Mouse (Mus musculus) megakaryocyte, embryonic 14.5 days (primary cell): ENCODE data around the gene Frmd4b.

Experiments
- FLI1 ChIP-seq: IDR thresholded peaks from 2 replicates; pipeline ENCODE4 v1.6.1; 2012; ENCODE audit warnings: low read length, inconsistent platforms, mixed read lengths
- GATA1 ChIP-seq: IDR thresholded peaks from 3 replicates; pipeline ENCODE4 v1.6.1; 2012; ENCODE audit warnings: mixed read lengths, low read length, inconsistent platforms, borderline replicate concordance

DNA sequence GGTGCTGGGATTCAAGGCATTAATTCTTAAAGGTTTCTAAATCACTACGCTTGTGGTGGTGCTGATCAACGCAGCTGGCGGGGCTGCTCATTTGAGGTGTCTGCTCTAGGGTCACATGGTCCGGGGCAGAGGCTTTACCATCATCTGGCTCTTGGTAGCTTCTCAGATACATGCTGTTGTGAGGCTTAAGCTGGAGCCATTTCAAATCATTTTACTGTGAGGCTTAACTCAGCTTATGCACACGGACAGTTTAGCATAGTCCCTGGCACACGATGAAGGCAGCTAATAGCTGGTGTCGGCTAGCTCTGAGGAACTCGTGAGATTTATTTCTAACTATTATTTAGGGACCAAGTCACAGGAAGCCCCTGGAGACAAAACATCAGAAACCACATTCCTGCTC, 65.5 kb downstream of the Frmd4b start:
- TF ChIP-seq GATA1 (no peak), FLI1 (no peak)
